Mouse (Mus musculus): ENCODE measurements around the gene Mrc1.
"Not testable (repeated sequence)": the region's sequence is repeated elsewhere in the genome, so short reads cannot be mapped to it uniquely, and the experiment has no call there.

GRCm38 (mm10) chr2:14198325-14198903, 30.8 kb upstream of the Mrc1 start:
- TF ChIP-seq ELF1 (IDR thresholded peaks at IDR 0.05; ENCODE audit: low read depth, low read length); TBP (conservative IDR thresholded peaks at IDR 0.05; ENCODE audit: low read depth, low read length); USF1 (IDR thresholded peaks at IDR 0.05; ENCODE audit: low read depth, low read length); PAX5 (IDR thresholded peaks at IDR 0.05; ENCODE audit: low read length); TCF12 (IDR thresholded peaks at IDR 0.05; ENCODE audit: low read depth, low read length); CTCF (conservative IDR thresholded peaks at IDR 0.05 in 1 of 2, IDR thresholded peaks at IDR 0.05 in 1 of 2; ENCODE audit: low read depth in 2 of 2, low read length in 2 of 2); EP300 (IDR thresholded peaks at IDR 0.05; ENCODE audit: low read length); POLR2A (IDR thresholded peaks at IDR 0.05; ENCODE audit: low read depth, low read length); NELFE (IDR thresholded peaks at IDR 0.05; ENCODE audit: low read depth, low read length); MYC (IDR thresholded peaks at IDR 0.05; ENCODE audit: low read depth, low read length); RAD21 (IDR thresholded peaks at IDR 0.05; ENCODE audit: low read depth, low read length); ZKSCAN1 (IDR thresholded peaks at IDR 0.05; ENCODE audit: borderline replicate concordance, low read depth, low read length); ZMIZ1 (IDR thresholded peaks at IDR 0.05; ENCODE audit: low read depth, low read length); SMC3 (IDR thresholded peaks at IDR 0.05; ENCODE audit: low read depth, low read length): not testable (repeated sequence)
